Comparison of ENCODE assay signal across 7 mouse cellular contexts in genomic region chr11:35798874-35799273, GRCm38 (mm10). TPM values are rescaled to one million over a fixed set of nuclear protein-coding genes. Genes with fewer than 3 reads are reported as not detected.
A peak's percentile ranks its signal among the peaks of the same experiment; 100 is the strongest.
DNase-seq lines count a peak whose midpoint lies in the region; ATAC-seq and TF ChIP-seq lines count a peak whose summit lies in the region.

Gene Fbll1 (minus strand): TSS chr11:35798884.

- peaks cover 43% of the 10 kb centered on the region for H3K27me3 ChIP-seq in kidney, embryonic 16.5 days (ENCODE audit: insufficient read depth, low read length)
- H3K27me3 ChIP-seq in liver, postnatal 0 days (ENCODE audit: insufficient read depth, low read length), result peaks cover 42% of the 10 kb centered on the region

- no peak for TF ChIP-seq EP300 in liver, postnatal 0 days (IDR thresholded peaks at IDR 0.05; ENCODE audit: low read depth)

- no peaks in the 10 kb centered on the region for H3K36me3 ChIP-seq in kidney, embryonic 16.5 days (ENCODE audit: insufficient read depth, low read length)
- H3K36me3 ChIP-seq in liver, postnatal 0 days (replicated peaks; ENCODE audit: insufficient read depth, low read length), result no peaks in the 10 kb centered on the region

- H3K4me3 ChIP-seq in kidney, embryonic 16.5 days (ENCODE audit: low read length), result peak within 1 kb of the TSS; percentile 36
- no peak within 1 kb of the TSS for H3K4me3 ChIP-seq in liver, postnatal 0 days (ENCODE audit: low read depth, low read length)

- WGBS in kidney, embryonic 16.5 days, result 15% methylated on average over 11 of the region's 11 CpGs
- 15% methylated on average over 11 of the region's 11 CpGs for WGBS in liver, postnatal 0 days (ENCODE audit: insufficient replicate concordance)

- peak; percentile 19 to 25 for DNase-seq in B cell, adult 2 months
- DNase-seq in ES-CJ7 (ENCODE audit: low read depth, low spot score), result peak; percentile 77
- peak; percentile 42 for DNase-seq in cerebellum, adult 9-11 months
- peak; percentile 54 for DNase-seq in liver, postnatal 0 days
- peak; percentile 77 for DNase-seq in retina, embryonic 14.5 days (ENCODE audit: low spot score)

- peak; percentile 89 for ATAC-seq in granulocyte monocyte progenitor cell, adult 5-6 weeks (replicated peaks; ENCODE audit: poor library complexity, severe bottlenecking)
- no peak for ATAC-seq in kidney, embryonic 16.5 days (ENCODE audit: low FRiP score, low TSS enrichment)
- 0 out of 2 replicates have a peak, but pooled peaks have one; percentile 41 for ATAC-seq in liver, postnatal 0 days

- peaks cover 13% of the 10 kb centered on the region; the same call in 1 of the 2 replicates for H3K4me1 ChIP-seq in kidney, embryonic 16.5 days (ENCODE audit: insufficient read depth, low read length)
- no peaks in the 10 kb centered on the region for H3K4me1 ChIP-seq in liver, postnatal 0 days (ENCODE audit: insufficient read depth)

- no peaks in the 10 kb centered on the region for H3K9me3 ChIP-seq in kidney, embryonic 16.5 days (ENCODE audit: low read length)
- H3K9me3 ChIP-seq in liver, postnatal 0 days (ENCODE audit: low read length), result no peaks in the 10 kb centered on the region

- H3K4me2 ChIP-seq in kidney, embryonic 16.5 days (replicated peaks; ENCODE audit: low read depth, low read length), result peak within 1 kb of the TSS; percentile 50
- H3K4me2 ChIP-seq in liver, postnatal 0 days (ENCODE audit: low read depth, low read length), result peak within 1 kb of the TSS; percentile 31

- H3K9ac ChIP-seq in kidney, embryonic 16.5 days (replicated peaks; ENCODE audit: low read length), result no peak within 1 kb of the TSS
- no peak within 1 kb of the TSS for H3K9ac ChIP-seq in liver, postnatal 0 days (replicated peaks)

- no peak within 1 kb of the TSS for H3K27ac ChIP-seq in kidney, embryonic 16.5 days (ENCODE audit: low read length)
- H3K27ac ChIP-seq in liver, postnatal 0 days (ENCODE audit: low read depth), result no peak within 1 kb of the TSS

- no peak for TF ChIP-seq CTCF in liver, postnatal 0 days (IDR thresholded peaks at IDR 0.05; ENCODE audit: low read depth)

RNA-seq across cellular contexts. Expression of gene Fbll1, which starts in this region (rescaled TPM):
- total RNA-seq in granulocyte monocyte progenitor cell, adult 5-6 weeks (2014; fragmentation: Nextera tagmentation), result not detected in 2 replicates
- not detected in 2 replicates for total RNA-seq in granulocyte monocyte progenitor cell, adult 5-6 weeks (2017)
- polyA plus RNA-seq in kidney, embryonic 16.5 days (2015; fragmentation: Nextera tagmentation; extraction: Ambion mirVana), result not detected in 2 replicates
- not detected in 2 replicates for polyA plus RNA-seq in liver, postnatal 0 days (2015; fragmentation: Nextera tagmentation; extraction: Ambion mirVana)

Comparison
In these comparisons a context has a peak if more than half of its experiments do, and no peak if none do; other contexts are left out.
1. Peak in ATAC-seq in granulocyte monocyte progenitor cell, adult 5-6 weeks; RNA of the gene not detected or under 1 TPM.
2. Peak in DNase-seq, ATAC-seq and H3K4me2 ChIP-seq in liver, postnatal 0 days; RNA of the gene not detected or under 1 TPM.
3. DNase-seq: peak in every context shown above with its lines; median percentile 77 in ES-CJ7; 77 in retina, embryonic 14.5 days; 54 in liver, postnatal 0 days; 42 in cerebellum, adult 9-11 months; 22 in B cell, adult 2 months.